Mouse (Mus musculus): ENCODE data around the gene Ano6.

GRCm38 (mm10) chr15:95863865-95864660 lies 73.4 kb downstream of the Ano6 start:
- TF ChIP-seq CTCF (IDR thresholded peaks at IDR 0.05; ENCODE audit: insufficient read depth, low read length) (no peak), POLR2A (IDR thresholded peaks at IDR 0.05; ENCODE audit: borderline replicate concordance, extremely low read depth, low read depth, low read length) (no peak)
